Mouse (Mus musculus): Measurements from ENCODE around the gene Rcc1l. TPM values are rescaled to one million over a fixed set of nuclear protein-coding genes. Genes with fewer than 3 reads are reported as not detected.

Gene Rcc1l
- polyA plus RNA-seq, 1 experiment from 2014 or later = 23.1 TPM

GRCm38 (mm10) chr5:134098976-134099375 lies 77.6 kb downstream of the Rcc1l start:
- Histone ChIP-seq H3K36me3 (ENCODE audit: control insufficient read depth, insufficient read depth) (no peaks in the 10 kb centered on the region), H3K9me3 (replicated peaks; ENCODE audit: control insufficient read depth, low read length) (0 out of 2 replicates have a peak, but pooled peaks cover 3% of the 10 kb centered on the region), H3K9ac (ENCODE audit: low read length) (peak overlapping the region; percentile 77), H3K4me3 (ENCODE audit: low read length) (peak overlapping the region; percentile 65), H3K27me3 (ENCODE audit: control insufficient read depth, insufficient read depth, low read length) (no peaks in the 10 kb centered on the region), H3K4me1 (ENCODE audit: control insufficient read depth, insufficient read depth, low read length) (peaks cover 23% of the 10 kb centered on the region), H3K27ac (ENCODE audit: low read length) (peak overlapping the region; percentile 71), H3K4me2 (ENCODE audit: low read depth, low read length) (peak overlapping the region; percentile 73)
- 2% methylated on average over 17 of the region's 17 CpGs for WGBS
- peak; percentile 52; the same call in 1 of the 2 replicates for ATAC-seq (replicated peaks; ENCODE audit: extremely low read depth, insufficient read depth, low FRiP score)

GRCm38 (mm10) chr5:134098341-134098902 lies 78.2 kb downstream of the Rcc1l start:
- H3K4me3 ChIP-seq (ENCODE audit: low read length) = peak overlapping the region; percentile 65
- H3K4me2 ChIP-seq (ENCODE audit: low read depth, low read length) = peak overlapping the region; percentile 73
- no peak for ATAC-seq (replicated peaks; ENCODE audit: extremely low read depth, insufficient read depth, low FRiP score)
- 0 out of 2 replicates have a peak, but pooled peaks cover 3% of the 10 kb centered on the region for H3K9me3 ChIP-seq (replicated peaks; ENCODE audit: control insufficient read depth, low read length)
- no peaks in the 10 kb centered on the region for H3K27me3 ChIP-seq (ENCODE audit: control insufficient read depth, insufficient read depth, low read length)
- 45% methylated on average over 13 of the region's 13 CpGs for WGBS
- peak overlapping the region; percentile 77 for H3K9ac ChIP-seq (ENCODE audit: low read length)
- no peak overlapping the region for H3K27ac ChIP-seq (ENCODE audit: low read length)
- H3K4me1 ChIP-seq (ENCODE audit: control insufficient read depth, insufficient read depth, low read length) = peaks cover 23% of the 10 kb centered on the region
- H3K36me3 ChIP-seq (ENCODE audit: control insufficient read depth, insufficient read depth) = no peaks in the 10 kb centered on the region

Other genes starting within 250 kb of the Rcc1l start
- gene Castor2, start 77.1 kb downstream of the Rcc1l start, polyA plus RNA-seq (2015; fragmentation: Nextera tagmentation; extraction: Ambion mirVana) = 5.5 and 5.9 TPM in 2 replicates
- gene Gtf2ird2, start 7.2 kb upstream of the Rcc1l start, polyA plus RNA-seq (2015; fragmentation: Nextera tagmentation; extraction: Ambion mirVana) = 5.0 and 6.7 TPM in 2 replicates
- 3.0 and 3.5 TPM in 2 replicates for gene Ncf1, start 52.9 kb upstream of the Rcc1l start, polyA plus RNA-seq (2015; fragmentation: Nextera tagmentation; extraction: Ambion mirVana)
- gene Gtf2i, start 138.0 kb upstream of the Rcc1l start, polyA plus RNA-seq (2015; fragmentation: Nextera tagmentation; extraction: Ambion mirVana) = 116 and 132 TPM in 2 replicates